Mouse (Mus musculus): ENCODE measurements around the gene Clic1. TPM values are rescaled to one million over a fixed set of nuclear protein-coding genes. Genes with fewer than 3 reads are reported as not detected.

The Clic1 gene
- total RNA-seq, 2 experiments from 2014 or later: 166 to 167 TPM

GRCm38 (mm10) chr17:35045807-35046680 lies 3.7 kb upstream of the Clic1 start:
- DNase-seq: no peak

DNA sequence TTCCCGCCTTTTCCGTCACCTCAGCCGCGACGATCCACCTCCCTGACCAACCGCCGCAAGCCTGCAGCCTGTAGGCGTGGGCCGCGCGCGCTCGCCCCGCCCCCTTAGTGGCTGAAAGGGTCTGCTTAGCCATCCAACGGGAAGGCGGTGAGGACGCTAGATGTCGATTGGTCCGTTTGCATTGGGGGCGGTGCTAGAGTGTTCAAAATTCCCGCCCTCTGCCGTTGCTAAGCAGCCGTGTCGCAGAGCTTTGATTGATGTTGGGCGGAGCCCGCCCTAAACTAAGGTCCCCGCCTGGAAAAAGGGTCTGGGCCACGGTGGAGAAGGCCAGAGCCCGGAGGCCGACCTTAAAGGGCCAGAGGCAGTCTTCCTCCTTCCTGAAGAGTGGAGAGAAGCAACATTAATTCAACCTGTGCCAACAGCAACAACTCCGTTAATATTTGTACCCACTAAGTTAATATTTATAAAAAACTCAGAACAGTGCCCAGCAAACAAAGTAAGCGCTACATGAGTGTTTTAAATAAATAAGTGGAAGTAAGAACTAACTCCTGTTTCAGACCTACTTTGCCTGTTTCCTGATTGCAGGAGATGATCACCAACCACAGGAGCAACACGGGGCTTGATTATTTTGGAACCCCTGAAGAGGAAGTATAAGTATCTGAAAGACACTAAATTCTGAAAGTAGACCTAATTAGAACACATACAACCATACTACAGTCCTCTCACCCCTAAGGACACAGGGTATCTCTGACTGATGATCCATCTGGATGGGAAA lies 2.9 kb upstream of the Clic1 start, which contains the start of gene Msh5:
Gene Msh5, minus strand, starts transcription at position 65 of the 775 bp plus-strand sequence.
- peak; percentile 99 for DNase-seq

DNA sequence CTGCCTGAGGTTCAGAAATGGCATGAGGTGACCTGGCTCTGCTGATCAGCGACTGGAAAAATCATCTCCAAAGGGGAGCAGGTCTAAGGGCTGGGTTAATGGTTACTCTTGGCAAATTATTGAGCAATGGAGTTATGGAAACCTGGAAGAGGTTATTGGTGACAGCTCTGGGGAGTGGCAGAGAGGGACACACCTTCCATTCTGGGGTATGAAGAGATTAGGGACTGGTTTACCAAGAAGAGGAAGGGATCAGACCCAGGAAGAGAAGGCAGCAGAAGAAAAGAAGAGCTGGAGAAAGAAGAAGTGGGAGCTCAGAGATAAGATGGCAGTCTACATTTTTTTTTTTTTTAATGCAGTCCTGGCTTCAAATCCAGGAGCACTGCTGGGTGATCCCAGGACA lies 2.1 kb upstream of the Clic1 start:
- DNase-seq: no peak

- DNase-seq: peak; percentile 51
Observed at GRCm38 (mm10) chr17:35048149-35048931, 1.4 kb upstream of the Clic1 start.

- no peak for DNase-seq
Observed at GRCm38 (mm10) chr17:35048932-35049440, 780 bp upstream of the Clic1 start.

- peak; percentile 85 for DNase-seq
Observed at GRCm38 (mm10) chr17:35050126-35050750, 472 bp downstream of the Clic1 start.

- peak; percentile 89 for DNase-seq
Observed at GRCm38 (mm10) chr17:35051156-35052086, 1.7 kb downstream of the Clic1 start.

DNA sequence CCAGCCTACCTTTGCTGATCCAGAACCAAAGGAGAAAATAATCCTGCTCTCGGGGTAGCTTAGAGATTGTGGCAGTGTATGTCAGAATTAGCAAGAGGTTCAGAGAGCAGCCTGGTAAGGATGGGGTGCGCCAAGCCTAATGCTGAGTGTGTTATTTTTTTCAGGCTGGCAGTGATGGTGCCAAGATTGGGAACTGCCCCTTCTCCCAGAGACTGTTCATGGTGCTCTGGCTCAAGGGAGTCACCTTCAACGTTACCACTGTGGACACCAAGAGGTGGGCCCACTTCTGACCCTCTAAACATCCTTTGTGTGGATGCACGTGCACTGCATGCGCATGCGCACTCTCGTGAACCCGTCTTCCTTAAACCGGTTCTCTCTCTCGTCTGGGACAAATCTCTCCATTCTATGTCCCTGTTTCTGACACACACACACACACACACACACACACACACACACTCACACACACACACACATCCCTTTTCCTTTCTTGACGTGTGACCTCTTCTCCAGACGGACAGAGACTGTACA lies 2.6 kb downstream of the Clic1 start:
- DNase-seq: no peak

GRCm38 (mm10) chr17:35055691-35056495 lies 6.1 kb downstream of the Clic1 start:
- DNase-seq: no peak

DNA sequence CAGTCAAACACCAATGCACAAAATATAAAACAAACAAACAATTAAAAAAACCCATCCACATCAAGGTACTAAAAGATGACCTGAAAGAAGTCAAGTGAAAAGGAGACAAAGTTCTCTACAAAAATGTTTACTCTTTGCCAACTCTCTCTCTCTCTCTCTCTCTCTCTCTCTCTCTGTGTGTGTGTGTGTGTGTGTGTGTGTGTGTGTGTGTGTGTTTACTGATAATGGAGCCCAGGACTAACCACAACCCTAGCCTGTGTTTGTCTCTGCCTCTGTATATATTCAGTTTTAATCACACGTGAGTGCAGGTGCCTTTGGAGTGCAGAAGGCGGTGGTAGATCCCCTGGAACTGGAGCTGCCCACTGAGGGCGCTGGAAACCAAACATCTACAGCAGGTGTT lies 7.3 kb downstream of the Clic1 start:
- no peak for DNase-seq

GRCm38 (mm10) chr17:35058316-35058715 lies 8.6 kb downstream of the Clic1 start:
- DNase-seq: no peak

- DNase-seq: peak; percentile 97
Observed at GRCm38 (mm10) chr17:35058911-35059892, 9.4 kb downstream of the Clic1 start, which contains the start of gene Ddah2. Gene Ddah2, plus strand, starts transcription at chr17:35059035.

- no peak for DNase-seq
Observed at GRCm38 (mm10) chr17:35060071-35060470, 10.3 kb downstream of the Clic1 start.

- peak; percentile 50 for DNase-seq
Observed at GRCm38 (mm10) chr17:35060737-35061297, 11.1 kb downstream of the Clic1 start.

DNA sequence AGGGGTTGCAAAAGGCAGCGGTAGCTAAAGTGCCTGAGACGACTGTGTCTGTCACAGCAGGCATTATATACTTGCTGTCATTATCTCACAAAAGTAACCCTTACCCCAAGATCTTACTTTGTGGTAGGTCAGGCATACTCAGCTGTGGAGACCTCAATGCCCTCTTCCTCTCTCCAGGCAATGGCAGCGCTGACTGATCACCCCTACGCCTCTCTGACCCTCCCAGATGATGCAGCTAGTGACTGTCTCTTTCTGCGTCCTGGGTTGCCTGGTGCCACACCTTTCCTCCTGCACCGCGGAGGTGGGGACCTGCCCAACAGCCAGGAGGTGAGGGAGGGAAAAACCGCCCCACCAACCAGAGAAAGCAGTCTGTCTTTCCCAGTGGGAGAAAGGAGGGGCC lies 11.5 kb downstream of the Clic1 start:
- DNase-seq: no peak

DNA sequence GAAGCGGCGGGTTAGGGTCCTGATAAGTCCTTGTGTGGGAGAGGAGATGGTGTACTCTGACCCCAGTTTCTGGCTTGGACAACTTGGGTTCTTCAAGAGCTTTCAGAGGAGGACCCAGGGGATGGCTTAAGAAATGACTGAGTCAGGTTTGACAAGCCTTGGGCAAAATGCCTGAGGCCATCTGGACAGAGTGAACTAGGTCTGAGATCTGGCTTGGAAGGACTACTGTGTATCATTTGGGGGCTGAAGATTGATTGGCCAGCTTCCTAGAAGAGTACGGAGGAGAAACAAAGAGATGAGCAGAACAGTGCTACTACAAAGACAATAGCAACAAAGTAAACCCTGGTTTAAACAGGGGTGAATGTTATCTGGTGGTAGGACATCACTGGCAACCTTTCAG lies 13.7 kb downstream of the Clic1 start:
- peak; percentile 53 for DNase-seq

GRCm38 (mm10) chr17:35064378-35064877 lies 14.7 kb downstream of the Clic1 start:
- DNase-seq: no peak
